Mouse (Mus musculus) v-Abl transformed pro-B cells (cell line): Measurements from ENCODE around the gene Ndufb7.

Source experiments
- in situ Hi-C, 2 experiments: fragments of 400-800 bp; cut with MboI; formaldehyde crosslinking; loops; one replicate each; pipeline ENCODE4 v1.15.1; 2025; ENCODE audit not compliant: unreplicated experiment in 2 of 2

Ndufb7 gene

GRCm38 (mm10) chr8:83596369-83596768 is 29.9 kb downstream of the Ndufb7 start:
- in situ Hi-C loops = loop anchor here (5.0 to 10.0 kb wide), 5 partner anchors 144 to 502 kb away; partner anchors contain the start of genes Gm10645 (in 1 of the 2) and Tbc1d9 (in 1 of the 2)

DNA sequence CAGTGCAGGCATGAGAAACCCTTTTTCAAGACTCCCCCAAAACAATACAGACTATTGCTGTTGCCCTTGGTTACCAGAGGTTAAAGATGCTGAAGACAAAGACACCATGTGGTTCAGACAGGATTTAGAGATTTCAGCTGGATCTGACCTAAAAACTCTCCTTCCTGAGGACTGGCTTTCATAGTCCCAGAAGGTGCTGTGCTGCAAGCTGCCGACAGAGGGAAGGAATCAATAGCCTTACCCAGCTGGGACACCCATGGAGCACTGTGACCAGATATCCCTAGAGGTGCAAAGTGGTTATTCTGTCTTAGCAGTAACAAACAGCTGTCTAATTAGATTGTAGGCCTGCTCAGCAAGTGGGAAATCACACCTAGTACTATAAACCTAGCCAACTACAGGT is 31.7 kb downstream of the Ndufb7 start:
- in situ Hi-C loops = loop anchor here (5.0 to 10.0 kb wide), 5 partner anchors 146 to 503 kb away; partner anchors contain the start of genes Gm10645 (in 1 of the 2) and Tbc1d9 (in 1 of the 2)

DNA sequence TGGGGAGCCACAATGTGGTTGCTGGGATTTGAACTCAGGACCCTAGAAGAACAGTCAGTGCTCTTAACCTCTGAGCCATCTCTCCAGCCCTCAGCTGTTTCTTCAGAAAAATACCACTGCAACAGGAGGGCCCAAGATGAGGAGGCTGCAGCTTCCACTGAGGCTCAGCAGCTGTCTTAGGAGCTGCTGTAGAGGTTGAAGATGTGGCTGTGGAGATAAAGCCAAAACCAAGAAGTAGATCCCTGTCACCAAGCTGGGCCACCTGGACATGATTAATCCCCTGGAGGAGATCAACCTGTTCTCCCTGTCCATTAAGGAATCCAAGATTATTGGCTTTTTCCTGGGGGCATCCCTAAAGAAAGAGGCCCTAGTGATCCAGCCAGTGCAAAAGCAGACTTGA is 33.3 kb downstream of the Ndufb7 start:
- in situ Hi-C loops = loop anchor here (5.0 to 25.0 kb wide), 6 partner anchors 148 to 505 kb away; partner anchors contain the start of genes Gm10645 (in 1 of the 2) and Tbc1d9 (in 1 of the 2)

- in situ Hi-C loops = loop anchor here in 1 of 2 experiments (25.0 kb wide), 1 partner anchor 490 kb away; no protein-coding TSS in a partner anchor
Measured at GRCm38 (mm10) chr8:83602650-83603029, 36.2 kb downstream of the Ndufb7 start.

- in situ Hi-C loops = loop anchor here in 1 of 2 experiments (25.0 kb wide), 1 partner anchor 496 kb away; no protein-coding TSS in a partner anchor
Measured at GRCm38 (mm10) chr8:83607661-83608397, 41.4 kb downstream of the Ndufb7 start, which contains the start of the genes Tecr and Dnajb1. Gene Tecr (minus strand): TSS chr8:83607971. Gene Dnajb1 (plus strand): TSS chr8:83608193.

DNA sequence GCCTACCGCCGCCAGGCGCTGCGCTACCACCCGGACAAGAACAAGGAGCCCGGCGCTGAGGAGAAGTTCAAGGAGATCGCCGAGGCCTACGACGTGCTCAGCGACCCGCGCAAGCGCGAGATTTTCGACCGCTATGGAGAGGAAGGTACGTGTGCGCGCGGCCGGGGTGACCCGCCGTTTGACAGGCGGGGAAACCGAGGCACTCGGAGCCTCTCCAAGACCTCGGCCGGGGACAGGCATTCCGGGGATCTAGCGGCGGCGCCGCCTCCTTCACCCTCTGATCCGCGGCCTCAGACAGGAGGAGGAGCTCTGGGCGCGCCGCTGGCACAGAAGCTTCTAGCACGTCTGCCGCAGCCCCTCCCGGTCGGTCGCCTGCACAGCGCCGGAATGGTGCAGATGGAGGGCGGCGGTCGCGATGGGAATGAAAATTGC is 41.9 kb downstream of the Ndufb7 start:
- in situ Hi-C loops = loop anchor here in 1 of 2 experiments (25.0 kb wide), 1 partner anchor 496 kb away; no protein-coding TSS in a partner anchor

DNA sequence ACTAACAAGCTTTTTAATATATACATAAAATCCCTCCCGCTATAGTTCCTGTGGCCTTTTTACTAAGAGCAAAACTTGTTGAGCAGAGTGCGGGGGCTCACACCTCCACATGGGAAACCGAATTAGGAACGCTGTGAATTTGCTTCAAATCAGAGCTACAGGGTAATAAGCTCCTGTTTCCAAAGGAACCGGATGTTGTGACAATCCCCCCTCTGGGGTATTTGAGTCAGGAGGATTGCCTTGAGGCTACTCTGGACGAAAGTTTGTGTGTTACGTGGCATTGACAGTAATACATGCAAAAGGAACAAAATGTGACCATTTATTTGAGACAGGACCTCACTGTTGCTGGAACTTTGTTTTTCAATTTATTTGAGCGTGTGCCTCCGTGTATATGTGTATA is 42.6 kb downstream of the Ndufb7 start:
- in situ Hi-C loops = loop anchor here in 1 of 2 experiments (25.0 kb wide), 1 partner anchor 497 kb away; no protein-coding TSS in a partner anchor

GRCm38 (mm10) chr8:83609547-83610180 is 43.2 kb downstream of the Ndufb7 start:
- in situ Hi-C loops = loop anchor here in 1 of 2 experiments (25.0 kb wide), 1 partner anchor 497 kb away; no protein-coding TSS in a partner anchor

DNA sequence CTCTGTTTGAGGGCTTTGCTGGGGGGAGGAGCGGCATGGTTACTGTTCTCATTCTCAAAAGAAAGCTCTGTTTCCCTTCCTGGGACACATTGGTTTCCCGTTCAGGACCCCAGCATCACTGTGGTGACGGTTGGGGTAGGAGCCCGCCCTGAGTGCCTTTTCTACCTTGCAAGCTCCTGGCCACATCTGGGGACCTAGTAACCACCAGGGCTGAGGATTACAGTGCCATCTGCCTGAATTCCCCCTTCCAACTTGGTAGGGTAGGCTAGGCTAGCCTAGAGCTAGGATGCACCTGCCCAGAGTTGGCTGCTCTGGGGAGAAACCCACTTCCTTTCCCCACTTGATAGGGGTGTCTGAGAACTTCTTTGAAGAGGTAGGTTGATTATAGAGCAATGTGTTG is 45.5 kb downstream of the Ndufb7 start:
- in situ Hi-C loops = loop anchor here in 1 of 2 experiments (25.0 kb wide), 1 partner anchor 500 kb away; no protein-coding TSS in a partner anchor

GRCm38 (mm10) chr8:83613695-83614094 is 47.2 kb downstream of the Ndufb7 start:
- in situ Hi-C loops = loop anchor here in 1 of 2 experiments (25.0 kb wide), 1 partner anchor 501 kb away; no protein-coding TSS in a partner anchor

- in situ Hi-C loops = loop anchor here in 1 of 2 experiments (25.0 kb wide), 1 partner anchor 504 kb away; no protein-coding TSS in a partner anchor
Measured at GRCm38 (mm10) chr8:83616625-83617024, 50.2 kb downstream of the Ndufb7 start.

DNA sequence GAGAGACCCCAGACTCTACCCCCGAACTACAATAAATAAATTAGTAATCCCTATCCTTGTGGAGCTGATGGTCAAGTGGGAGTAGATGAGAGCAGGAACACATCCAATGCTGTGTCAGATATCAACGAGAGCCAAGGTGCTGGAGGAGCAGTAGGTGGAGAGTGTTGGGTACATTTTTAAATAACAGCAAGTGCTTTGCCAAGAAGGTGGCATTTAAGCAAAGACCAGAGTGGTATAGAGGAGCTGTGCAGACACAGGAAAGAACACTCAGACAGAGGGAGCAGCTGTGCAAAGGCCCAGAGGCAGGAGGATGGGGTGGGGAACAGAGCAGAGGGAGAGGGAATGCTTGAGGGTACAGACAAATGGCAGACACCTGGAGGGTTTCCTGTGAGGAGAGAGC is 50.6 kb downstream of the Ndufb7 start:
- in situ Hi-C loops = loop anchor here in 1 of 2 experiments (25.0 kb wide), 1 partner anchor 505 kb away; no protein-coding TSS in a partner anchor

DNA sequence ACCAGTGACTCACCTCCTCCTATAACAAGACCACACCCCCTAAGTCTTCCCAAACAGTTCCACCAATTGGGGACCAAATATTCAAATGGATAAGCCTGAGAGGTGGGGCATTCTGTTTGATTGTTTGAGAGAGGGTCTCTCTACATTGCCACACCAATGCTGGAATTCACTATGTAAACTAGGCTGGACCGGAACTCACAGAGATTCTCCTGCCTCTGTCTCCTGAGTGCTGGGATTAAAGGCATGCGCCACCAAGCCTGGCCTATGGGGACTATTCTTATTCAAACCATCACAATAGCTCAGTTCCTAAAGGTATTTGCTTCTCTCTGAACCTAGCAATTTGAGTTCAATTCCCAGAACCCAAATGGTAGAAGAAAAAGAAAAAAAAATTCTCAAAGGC is 52.1 kb downstream of the Ndufb7 start:
- in situ Hi-C loops = loop anchor here in 1 of 2 experiments (25.0 kb wide), 1 partner anchor 506 kb away; no protein-coding TSS in a partner anchor

DNA sequence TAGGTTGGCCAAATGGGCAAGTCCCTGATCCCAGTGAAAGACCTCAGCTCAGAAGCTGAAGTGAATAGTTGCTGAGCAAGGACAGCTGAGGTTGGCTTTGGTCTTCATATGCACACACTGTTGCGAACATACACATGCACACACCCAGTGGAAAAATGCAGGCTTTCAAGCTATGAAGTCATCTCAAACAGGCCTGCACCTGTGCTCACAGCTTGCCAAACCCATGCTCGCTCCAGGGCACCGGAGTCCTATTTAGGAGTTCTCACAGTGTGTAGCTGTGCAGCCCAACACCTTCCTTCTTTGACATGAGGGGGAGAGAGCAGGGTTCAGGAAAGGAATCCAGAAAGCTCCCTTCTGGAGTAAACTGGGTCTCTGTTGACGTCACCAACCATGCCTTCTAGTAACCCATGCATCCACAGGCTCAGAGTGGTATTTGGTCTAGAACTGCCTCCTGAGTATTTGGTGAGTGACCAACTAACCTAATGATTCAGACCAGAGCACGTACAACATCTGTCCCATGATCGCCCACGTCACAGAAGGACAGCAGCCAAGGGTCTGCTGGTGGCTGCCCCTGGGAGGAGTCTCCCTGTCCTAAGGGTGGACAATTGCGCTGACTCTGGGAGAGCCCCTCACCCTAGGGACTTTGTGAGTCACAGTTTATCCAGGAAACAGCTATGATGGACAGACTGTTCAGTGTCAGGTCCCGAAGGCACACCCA is 53.3 kb downstream of the Ndufb7 start:
- in situ Hi-C loops = loop anchor here (10.0 to 25.0 kb wide), 2 partner anchors 355 to 507 kb away; no protein-coding TSS in a partner anchor
